In the genomic region with DNA sequence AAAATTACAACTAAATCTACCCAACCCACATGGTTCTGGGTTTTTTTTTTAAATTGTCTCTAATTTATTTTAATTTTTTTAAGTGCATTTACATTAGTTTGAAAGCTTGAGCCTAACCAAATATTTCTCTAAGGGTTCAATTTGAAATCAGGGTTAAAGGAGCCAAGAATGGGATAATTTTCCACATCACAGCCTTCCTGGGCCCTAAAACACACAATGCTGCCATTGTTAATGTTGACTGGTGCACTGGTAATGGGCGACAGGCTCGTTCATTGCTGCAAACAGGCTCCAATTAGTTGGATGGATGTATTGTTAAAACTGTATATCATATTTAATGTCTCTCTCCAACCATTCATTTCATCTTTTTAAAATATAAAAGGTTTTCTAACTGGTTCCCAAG, we compare ENCODE assay signal across 18 mouse cellular contexts. TPM values are rescaled to one million over a fixed set of nuclear protein-coding genes. Genes with fewer than 3 reads are reported as not detected.
"Had no signal": no experiment of that assay in that cellular context is flagged by ENCODE, and none has a peak within 500 bp of the region (broad histone marks: within the 10 kb centered on the region; RNA-seq: fewer than 3 reads in every experiment).

No protein-coding gene starts in this region.

- ATAC-seq: lung, postnatal 0 days; midbrain, embryonic 13.5 days; midbrain, embryonic 15.5 days had no signal

- H3K4me1 ChIP-seq: lung, embryonic 15.5 days; midbrain, embryonic 13.5 days; midbrain, embryonic 15.5 days; neural tube, embryonic 12.5 days; stomach, embryonic 15.5 days had no signal

- DNase-seq: lung, adult 2 months; lung, postnatal 14 days; lung, postnatal 36 days; right cerebral cortex, postnatal 14 days; thymus, adult 2 months; thymus, postnatal 25 days; thymus, postnatal 4 days had no signal

- H3K27me3 ChIP-seq: lung, embryonic 15.5 days; midbrain, embryonic 13.5 days; midbrain, embryonic 15.5 days; neural tube, embryonic 12.5 days; stomach, embryonic 15.5 days had no signal

- H3K4me3 ChIP-seq: lung, embryonic 15.5 days; megakaryocyte, embryonic 14.5 days; midbrain, embryonic 13.5 days; midbrain, embryonic 15.5 days; neural tube, embryonic 12.5 days; stomach, embryonic 15.5 days had no signal

- H3K36me3 ChIP-seq: lung, embryonic 15.5 days; midbrain, embryonic 13.5 days; midbrain, embryonic 15.5 days; neural tube, embryonic 12.5 days; stomach, embryonic 15.5 days had no signal

- H3K4me2 ChIP-seq: lung, embryonic 15.5 days; midbrain, embryonic 11.5 days; midbrain, embryonic 13.5 days; midbrain, embryonic 15.5 days; neural tube, embryonic 12.5 days; stomach, embryonic 15.5 days had no signal

- H3K27ac ChIP-seq: lung, embryonic 15.5 days; macrophage; midbrain, embryonic 13.5 days; midbrain, embryonic 15.5 days; neural tube, embryonic 12.5 days; stomach, embryonic 15.5 days; stomach, postnatal 0 days had no signal

- H3K9me3 ChIP-seq: lung, embryonic 15.5 days; neural tube, embryonic 12.5 days; stomach, embryonic 15.5 days had no signal

- H3K9ac ChIP-seq: lung, embryonic 15.5 days; midbrain, embryonic 13.5 days; midbrain, embryonic 15.5 days; neural tube, embryonic 12.5 days; stomach, embryonic 15.5 days had no signal

RNA-seq across cellular contexts. Expression of a gene that starts 48.8 kb away (rescaled TPM):
- polyA plus RNA-seq: liver, embryonic 16.5 days; lung, embryonic 15.5 days; lung, postnatal 0 days had no signal
